Mouse (Mus musculus): ENCODE measurements around the gene Nphp4.
"Not testable (repeated sequence)": the region's sequence is repeated elsewhere in the genome, so short reads cannot be mapped to it uniquely, and the experiment has no call there.

Nphp4 gene

GRCm38 (mm10) chr4:152554421-152554820 is 77.9 kb downstream of the Nphp4 start:
- in situ Hi-C loops (cut with MboI, MseI), result no loop called here

GRCm38 (mm10) chr4:152555806-152556205 is 79.3 kb downstream of the Nphp4 start:
- in situ Hi-C loops (cut with MboI, MseI), result not testable (repeated sequence)

DNA sequence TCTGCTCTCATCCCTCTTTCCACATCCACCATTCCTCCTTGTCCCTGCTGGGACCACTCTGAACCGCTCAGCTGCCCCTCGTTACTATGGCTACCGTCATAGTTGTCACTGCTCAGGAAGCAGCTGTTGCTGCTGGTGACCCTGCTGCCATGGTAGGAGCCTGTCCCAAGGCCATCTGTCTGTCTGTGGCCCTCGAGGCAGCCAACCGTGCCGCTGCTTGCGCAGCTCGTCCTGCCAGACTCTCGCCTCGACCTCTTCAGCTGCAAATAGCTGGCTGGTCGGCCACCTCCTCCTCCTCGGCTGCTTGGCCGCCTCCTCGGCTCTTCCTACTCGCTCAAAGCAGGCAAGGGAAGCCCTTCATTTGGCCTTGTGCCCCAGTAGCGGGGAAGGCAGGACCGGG is 81.7 kb downstream of the Nphp4 start:
- in situ Hi-C loops (cut with MboI, MseI), result no loop called here

DNA sequence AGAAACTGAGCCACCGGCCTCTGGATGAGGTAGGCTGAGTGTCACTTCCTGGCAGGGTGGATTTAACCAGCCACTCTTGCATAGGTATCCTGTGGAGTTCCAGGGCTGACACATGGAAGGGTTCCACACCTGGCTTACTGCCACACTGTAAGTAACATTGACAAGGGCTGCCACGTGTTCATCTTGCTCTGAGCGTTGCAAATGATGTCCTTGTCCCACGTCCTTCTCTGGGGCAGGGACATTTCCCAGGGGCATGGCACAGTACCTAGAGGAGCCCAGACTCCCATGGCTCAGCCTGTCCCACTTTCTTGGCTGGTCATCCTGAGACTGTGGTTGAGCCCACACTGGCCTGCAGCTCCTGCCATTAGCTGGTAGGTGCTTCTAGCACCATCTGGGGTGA is 91.5 kb downstream of the Nphp4 start:
- in situ Hi-C loops (cut with MboI, MseI), result no loop called here

DNA sequence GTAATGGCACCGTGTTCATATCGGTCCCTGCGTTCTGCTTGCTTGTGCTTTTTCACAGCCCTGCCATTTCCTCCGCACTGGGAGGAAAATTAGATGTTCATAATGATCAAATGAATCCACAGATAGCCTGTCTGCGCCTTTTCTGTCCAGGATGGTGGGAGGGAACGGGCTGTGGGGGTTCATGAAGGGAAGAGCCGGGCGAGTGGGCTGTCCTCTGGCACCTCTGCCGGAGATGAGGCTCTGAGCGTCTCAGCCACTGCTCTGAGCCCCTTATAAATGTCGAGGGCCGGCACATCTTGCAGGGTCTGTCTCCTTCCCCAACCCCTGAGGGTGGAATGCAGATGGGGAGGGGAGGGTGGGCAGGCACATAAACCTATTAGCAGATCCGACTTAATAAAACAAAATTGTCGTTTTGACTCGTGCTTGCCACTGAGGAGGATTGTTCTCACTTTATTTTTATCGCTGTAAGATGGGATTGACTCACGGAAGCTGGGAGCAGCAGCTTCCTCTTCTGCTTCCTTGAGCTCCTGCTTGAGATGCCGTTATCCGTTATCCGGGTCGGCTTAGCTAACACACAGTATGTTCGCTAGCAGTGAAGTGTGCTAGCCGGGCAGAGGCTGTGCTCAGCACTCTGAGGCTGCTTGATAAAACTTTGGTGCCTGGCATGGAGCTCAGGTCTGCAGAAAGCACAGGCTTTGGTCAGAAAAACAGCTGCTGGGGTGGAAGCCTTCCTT is 92.3 kb downstream of the Nphp4 start:
- in situ Hi-C loops (cut with MboI, MseI), result no loop called here

GRCm38 (mm10) chr4:152574266-152574665 is 97.8 kb downstream of the Nphp4 start:
- in situ Hi-C loops (cut with MboI, MseI), result no loop called here

- in situ Hi-C loops (cut with MboI, MseI), result no loop called here
These were observed 100.3 kb downstream of the Nphp4 start for GRCm38 (mm10) chr4:152576826-152577225.

- in situ Hi-C loops (cut with MboI, MseI), result no loop called here
These were observed 103.5 kb downstream of the Nphp4 start for GRCm38 (mm10) chr4:152579956-152580355.

GRCm38 (mm10) chr4:152582206-152582605 is 105.7 kb downstream of the Nphp4 start:
- in situ Hi-C loops (cut with MboI, MseI), result no loop called here

DNA sequence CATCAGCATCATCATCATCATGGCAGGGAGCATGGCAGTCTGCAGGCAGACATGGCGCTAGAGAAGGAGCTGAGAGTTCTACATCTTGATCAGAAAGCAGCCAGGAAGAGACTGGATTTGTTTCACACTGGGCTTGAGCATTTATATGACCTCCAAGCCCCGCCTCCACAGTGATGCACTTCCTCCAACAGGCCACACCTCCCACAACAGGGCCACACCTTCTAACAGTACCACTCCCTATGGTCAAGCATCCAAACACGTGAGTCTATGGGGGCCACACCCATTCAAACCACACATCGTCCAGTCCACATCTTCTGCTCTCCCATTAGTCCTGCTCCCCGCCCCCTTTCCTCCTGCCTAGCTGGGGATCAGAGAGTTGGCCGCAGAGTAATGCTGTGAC is 107.1 kb downstream of the Nphp4 start:
- in situ Hi-C loops (cut with MboI, MseI), result no loop called here

DNA sequence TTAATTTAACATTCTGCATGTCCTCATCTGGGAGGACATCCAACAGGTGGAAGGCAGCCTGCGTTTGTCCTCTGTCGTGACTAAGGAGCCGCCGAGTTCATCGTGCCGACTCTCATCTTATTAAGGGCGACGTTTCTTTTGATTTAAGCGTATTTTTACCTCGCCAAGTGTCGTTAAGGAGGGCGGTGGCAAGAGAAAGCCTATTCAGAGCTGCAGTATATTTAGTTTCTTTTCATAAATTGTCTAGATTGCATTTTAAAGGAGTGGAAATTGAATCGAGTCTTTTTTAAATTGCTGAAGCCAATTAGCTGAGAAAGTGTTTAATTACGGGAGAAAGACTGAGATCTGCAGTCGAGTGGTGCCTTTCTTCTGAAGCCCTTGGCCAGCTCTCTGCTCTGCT is 109.0 kb downstream of the Nphp4 start:
- in situ Hi-C loops (cut with MboI, MseI), result no loop called here

- in situ Hi-C loops (cut with MboI, MseI), result no loop called here
These were observed 109.7 kb downstream of the Nphp4 start for GRCm38 (mm10) chr4:152586175-152586574.

- in situ Hi-C loops (cut with MboI, MseI), result no loop called here
These were observed 127.8 kb downstream of the Nphp4 start for GRCm38 (mm10) chr4:152604285-152604684.

DNA sequence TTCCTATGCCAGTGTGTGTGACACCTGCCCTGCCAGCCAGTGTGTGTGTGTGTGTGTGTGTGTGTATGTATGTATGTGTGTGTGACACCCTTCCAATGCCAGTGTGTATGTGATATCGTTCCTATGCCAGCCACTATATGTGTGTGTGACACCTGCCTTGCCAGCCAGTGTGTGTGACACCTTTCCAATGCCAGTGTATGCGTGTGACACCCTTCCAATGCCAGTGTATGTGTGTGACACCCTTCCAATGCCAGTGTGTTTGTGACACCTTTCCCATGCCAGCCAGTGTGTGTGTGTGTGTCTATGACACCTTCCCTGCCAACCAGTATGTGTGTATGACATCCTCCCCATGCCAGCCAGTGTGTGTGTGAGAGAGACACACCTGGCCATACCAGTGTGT is 132.7 kb downstream of the Nphp4 start:
- in situ Hi-C loops (cut with MboI, MseI), result no loop called here

- in situ Hi-C loops (cut with MboI, MseI), result no loop called here
These were observed 133.5 kb downstream of the Nphp4 start for GRCm38 (mm10) chr4:152610026-152610425.
